In the genomic region with DNA sequence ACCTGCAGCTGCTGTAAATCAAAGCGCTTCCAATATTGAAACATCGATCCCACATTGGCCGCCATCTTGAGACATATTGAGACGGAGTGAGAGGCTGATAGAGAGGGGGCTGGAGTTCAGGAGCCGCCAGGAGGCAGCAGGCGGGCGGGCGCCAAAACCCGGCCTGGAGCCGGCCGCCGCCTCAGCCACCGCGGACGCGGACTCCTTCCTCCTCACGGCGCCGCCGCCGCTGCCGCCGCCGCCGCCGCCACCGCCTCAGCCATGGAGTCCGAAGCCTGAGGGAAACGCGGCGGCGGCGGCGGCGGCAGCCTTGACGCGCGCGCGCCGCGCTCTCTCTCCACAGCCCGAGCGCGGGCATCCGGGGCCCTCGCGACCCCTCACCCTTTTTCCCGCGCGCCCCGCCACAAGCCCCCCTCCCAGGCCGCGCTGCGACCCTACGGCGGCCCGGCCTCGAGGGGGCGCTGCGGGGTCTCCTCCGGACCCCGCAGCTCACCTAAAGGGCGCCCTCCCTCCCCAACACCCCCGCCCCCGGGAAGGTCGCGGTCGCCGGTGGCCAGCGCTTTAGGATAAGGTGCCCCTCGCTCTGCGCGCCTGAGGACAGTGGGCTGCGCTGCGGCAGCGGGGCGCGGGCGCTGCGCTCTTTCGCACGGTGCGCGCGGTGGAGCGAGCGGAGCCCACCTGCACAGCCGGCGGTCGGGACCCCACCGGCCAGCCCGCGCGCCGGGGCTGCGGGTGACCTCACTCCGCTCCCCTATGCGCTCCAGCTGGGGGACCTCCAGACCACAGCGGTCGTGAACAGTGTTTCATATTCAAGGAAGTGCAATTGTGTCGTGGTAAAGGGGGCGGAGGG, we compare ENCODE assay signal across 8 mouse cellular contexts. TPM values are rescaled to one million over a fixed set of nuclear protein-coding genes. Genes with fewer than 3 reads are reported as not detected.
A peak's percentile ranks its signal among the peaks of the same experiment; 100 is the strongest.
DNase-seq lines count a peak whose midpoint lies in the region; ATAC-seq and TF ChIP-seq lines count a peak whose summit lies in the region.

A gene (minus strand): TSS at position 315 of the 850 bp plus-strand sequence.

- H3K9me3 ChIP-seq in forebrain, embryonic 12.5 days = no peaks in the 10 kb centered on the region
- H3K9me3 ChIP-seq in heart, embryonic 16.5 days (replicated peaks; ENCODE audit: control insufficient read depth, low read length) = no peaks in the 10 kb centered on the region
- no peaks in the 10 kb centered on the region for H3K9me3 ChIP-seq in liver, embryonic 14.5 days (ENCODE audit: control insufficient read depth, low read length)
- no peaks in the 10 kb centered on the region for H3K9me3 ChIP-seq in stomach, embryonic 16.5 days (replicated peaks; ENCODE audit: control insufficient read depth, low read length)

- peak; percentile 36 for TF ChIP-seq CTCF in liver, embryonic 14.5 days (IDR thresholded peaks at IDR 0.05; ENCODE audit: low read depth)

- TF ChIP-seq EP300 in liver, embryonic 14.5 days (IDR thresholded peaks at IDR 0.05; ENCODE audit: low read depth) = no peak

- peak; percentile 88 for ATAC-seq in forebrain, embryonic 12.5 days (ENCODE audit: low FRiP score)
- peak; percentile 81 for ATAC-seq in heart, embryonic 16.5 days (replicated peaks; ENCODE audit: extremely low read depth, insufficient read depth, low FRiP score)
- peak; percentile 89 for ATAC-seq in liver, embryonic 14.5 days (ENCODE audit: insufficient read depth)
- ATAC-seq in stomach, embryonic 16.5 days (ENCODE audit: insufficient read depth, low FRiP score) = peak; percentile 89

- no peaks in the 10 kb centered on the region for H3K36me3 ChIP-seq in forebrain, embryonic 12.5 days (replicated peaks)
- H3K36me3 ChIP-seq in heart, embryonic 16.5 days (ENCODE audit: control insufficient read depth, insufficient read depth) = no peaks in the 10 kb centered on the region
- no peaks in the 10 kb centered on the region for H3K36me3 ChIP-seq in liver, embryonic 14.5 days (replicated peaks; ENCODE audit: control insufficient read depth, insufficient read depth, low read depth)
- H3K36me3 ChIP-seq in stomach, embryonic 16.5 days (ENCODE audit: control insufficient read depth, insufficient read depth, low read length) = no peaks in the 10 kb centered on the region

- peaks cover 35% of the 10 kb centered on the region for H3K4me1 ChIP-seq in forebrain, embryonic 12.5 days
- peaks cover 16% of the 10 kb centered on the region for H3K4me1 ChIP-seq in heart, embryonic 16.5 days (ENCODE audit: control insufficient read depth, insufficient read depth, low read length)
- H3K4me1 ChIP-seq in liver, embryonic 14.5 days (replicated peaks; ENCODE audit: control insufficient read depth in 2 of 2, insufficient read depth in 2 of 2, low read length in 1 of 2) = peaks cover 6 to 11% of the 10 kb centered on the region in 2 experiments; a peak in 3 of 4 replicates
- peaks cover 24% of the 10 kb centered on the region for H3K4me1 ChIP-seq in stomach, embryonic 16.5 days (ENCODE audit: control insufficient read depth, insufficient read depth, low read length)

- H3K4me3 ChIP-seq in forebrain, embryonic 12.5 days (replicated peaks) = peak within 1 kb of the TSS; percentile 95
- peak within 1 kb of the TSS; percentile 77 for H3K4me3 ChIP-seq in heart, embryonic 16.5 days (ENCODE audit: low read length)
- H3K4me3 ChIP-seq in liver, embryonic 14.5 days (ENCODE audit: insufficient read depth in 1 of 2, low read depth in 2 of 2, low read length in 2 of 2) = peak within 1 kb of the TSS; percentile 92 to 93
- peak within 1 kb of the TSS; percentile 96 for H3K4me3 ChIP-seq in stomach, embryonic 16.5 days (replicated peaks; ENCODE audit: low read length)

- H3K27me3 ChIP-seq in forebrain, embryonic 12.5 days = peaks cover 30% of the 10 kb centered on the region
- peaks cover 2% of the 10 kb centered on the region; the same call in 1 of the 2 replicates for H3K27me3 ChIP-seq in heart, embryonic 16.5 days (ENCODE audit: control insufficient read depth, insufficient read depth, low read length)
- H3K27me3 ChIP-seq in liver, embryonic 14.5 days (ENCODE audit: control insufficient read depth, insufficient read depth, low read length) = peaks cover 33% of the 10 kb centered on the region
- H3K27me3 ChIP-seq in stomach, embryonic 16.5 days (ENCODE audit: control insufficient read depth, insufficient read depth, low read length) = no peaks in the 10 kb centered on the region

- WGBS in forebrain, embryonic 12.5 days = under 1% methylated on average over 75 of the region's 103 CpGs
- under 1% methylated on average over 79 of the region's 103 CpGs for WGBS in heart, embryonic 16.5 days
- WGBS in liver, embryonic 14.5 days (ENCODE audit: insufficient replicate concordance) = under 1% methylated on average over 70 of the region's 103 CpGs
- under 1% methylated on average over 65 of the region's 103 CpGs for WGBS in stomach, embryonic 16.5 days

- DNase-seq in CD4-positive, CD25-positive, alpha-beta regulatory T cell, adult 2 months (ENCODE audit: low read depth, low spot score) = peak; percentile 92
- DNase-seq in c-Kit-positive CD71-positive TER-119-negative erythroid progenitor cells, embryonic 14.5 days (ENCODE audit: low read depth) = peak; percentile 74
- peak; percentile 90 to 91 for DNase-seq in kidney, postnatal 36 days
- DNase-seq in liver, embryonic 14.5 days (ENCODE audit: low read depth in 3 of 3, low spot score in 3 of 3) = peak; percentile 67 to 72 (median 68)
- DNase-seq in neural tube, embryonic 10.5 days (ENCODE audit: extremely low spot score, low spot score) = peak; percentile 86

- H3K27ac ChIP-seq in forebrain, embryonic 12.5 days = peak within 1 kb of the TSS; percentile 96
- H3K27ac ChIP-seq in heart, embryonic 16.5 days (ENCODE audit: low read length) = peak within 1 kb of the TSS; percentile 96
- H3K27ac ChIP-seq in liver, embryonic 14.5 days = no peak within 1 kb of the TSS; the same call in 1 of the 2 replicates
- H3K27ac ChIP-seq in stomach, embryonic 16.5 days (ENCODE audit: low read length) = peak within 1 kb of the TSS; percentile 86

- peak within 1 kb of the TSS; percentile 96 for H3K4me2 ChIP-seq in forebrain, embryonic 12.5 days
- H3K4me2 ChIP-seq in heart, embryonic 16.5 days (ENCODE audit: low read depth, low read length) = peak within 1 kb of the TSS; percentile 95
- peak within 1 kb of the TSS; percentile 99 for H3K4me2 ChIP-seq in liver, embryonic 14.5 days (ENCODE audit: low read depth)
- H3K4me2 ChIP-seq in stomach, embryonic 16.5 days (ENCODE audit: low read depth, low read length) = peak within 1 kb of the TSS; percentile 100

- peak within 1 kb of the TSS; percentile 96 for H3K9ac ChIP-seq in forebrain, embryonic 12.5 days
- H3K9ac ChIP-seq in heart, embryonic 16.5 days (ENCODE audit: low read length) = peak within 1 kb of the TSS; percentile 96
- peak within 1 kb of the TSS; percentile 75 for H3K9ac ChIP-seq in liver, embryonic 14.5 days (replicated peaks)
- H3K9ac ChIP-seq in stomach, embryonic 16.5 days (ENCODE audit: low read length) = peak within 1 kb of the TSS; percentile 97

RNA-seq across cellular contexts. Expression of the gene that starts here (rescaled TPM):
- 157 and 165 TPM in 2 replicates for polyA plus RNA-seq in forebrain, embryonic 12.5 days (2016; fragmentation: Nextera tagmentation; extraction: Ambion mirVana)
- 87.6 and 89.0 TPM in 2 replicates for polyA plus RNA-seq in heart, embryonic 16.5 days (2015; fragmentation: Nextera tagmentation; extraction: Ambion mirVana)
- polyA plus RNA-seq in liver, embryonic 14.5 days (2012; rRNA removed) = 7.8 and 9.0 TPM in 2 replicates
- 12.4 and 13.9 TPM in 2 replicates for polyA plus RNA-seq in liver, embryonic 14.5 days (2014; fragmentation: Nextera tagmentation; extraction: Ambion mirVana)
- polyA plus RNA-seq in stomach, embryonic 16.5 days (2015; fragmentation: Nextera tagmentation; extraction: Ambion mirVana) = 76.1 and 77.7 TPM in 2 replicates
